Mouse (Mus musculus): Measurements from ENCODE around the gene Hist1h3g.
A peak's percentile ranks its signal among the peaks of the same experiment; 100 is the strongest.
"Not testable (repeated sequence)": the region's sequence is repeated elsewhere in the genome, so short reads cannot be mapped to it uniquely, and the experiment has no call there.

Gene Hist1h3g

DNA sequence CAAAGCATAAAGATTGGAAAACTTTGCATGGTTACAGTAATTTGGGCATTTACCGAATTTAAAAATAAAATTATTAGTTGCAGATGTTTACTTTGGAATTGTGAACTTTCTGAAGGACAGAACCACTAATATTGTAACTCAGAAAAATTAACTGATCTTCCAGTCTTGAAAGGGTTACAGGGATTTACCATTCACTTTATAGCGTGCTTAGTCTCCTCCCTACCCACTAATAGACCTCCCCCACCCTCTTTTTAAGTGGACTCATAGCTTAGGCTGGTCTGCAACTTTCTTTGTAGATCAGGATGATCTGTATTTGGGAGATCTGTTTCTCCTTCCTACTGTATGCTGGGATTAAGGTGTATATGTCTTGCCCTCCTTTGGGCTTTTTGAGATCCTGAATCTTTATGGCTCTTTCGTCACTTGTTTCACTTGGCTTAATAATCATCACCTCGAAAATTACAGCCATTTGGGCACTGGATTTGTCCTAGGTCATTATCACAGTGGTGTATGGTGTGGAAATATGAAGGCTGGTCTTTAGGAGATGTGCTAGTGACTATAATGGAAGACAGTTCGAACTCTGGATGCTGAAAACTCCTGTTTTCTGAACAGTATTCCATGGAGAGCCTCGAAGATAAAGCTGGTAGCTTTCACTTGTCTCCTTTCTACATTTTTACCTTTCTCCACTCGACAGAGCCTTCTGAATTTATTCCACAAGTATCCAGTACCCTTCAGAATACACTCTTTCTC lies 1.0 kb downstream of the Hist1h3g start:
- DNase-seq: no peak

DNA sequence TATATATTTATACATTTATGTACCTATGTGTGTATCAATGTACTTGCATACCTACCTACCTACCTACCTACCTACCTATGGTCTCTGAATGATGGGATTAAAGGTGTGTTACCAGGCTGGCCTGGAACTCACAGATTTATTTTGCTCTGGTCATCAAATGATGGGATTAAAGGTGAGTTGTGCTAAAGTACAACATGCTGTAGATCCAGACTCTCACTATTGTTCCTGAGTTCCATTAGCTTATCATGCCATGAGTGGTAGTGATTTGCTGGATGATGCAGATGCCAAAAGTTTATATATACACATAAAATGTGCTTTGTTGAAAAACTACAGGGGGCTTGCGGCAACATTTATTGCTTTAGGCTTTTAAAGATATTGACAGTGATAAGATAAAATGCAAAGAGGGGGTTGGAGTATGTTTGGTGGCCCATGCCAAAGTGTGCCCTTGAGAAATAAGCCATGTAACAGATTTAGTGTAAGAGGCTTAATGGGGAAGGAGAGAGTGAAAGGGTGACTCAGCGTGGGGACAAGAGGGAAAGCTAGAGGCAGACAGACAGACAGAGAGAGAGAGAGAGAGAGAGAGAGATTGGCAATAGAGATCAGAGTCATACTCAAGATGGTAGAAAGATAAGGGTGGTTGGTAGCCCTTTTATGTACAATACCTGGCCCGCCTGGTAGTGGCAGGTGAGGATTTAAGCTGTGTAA lies 1.9 kb downstream of the Hist1h3g start:
- DNase-seq: no peak

DNA sequence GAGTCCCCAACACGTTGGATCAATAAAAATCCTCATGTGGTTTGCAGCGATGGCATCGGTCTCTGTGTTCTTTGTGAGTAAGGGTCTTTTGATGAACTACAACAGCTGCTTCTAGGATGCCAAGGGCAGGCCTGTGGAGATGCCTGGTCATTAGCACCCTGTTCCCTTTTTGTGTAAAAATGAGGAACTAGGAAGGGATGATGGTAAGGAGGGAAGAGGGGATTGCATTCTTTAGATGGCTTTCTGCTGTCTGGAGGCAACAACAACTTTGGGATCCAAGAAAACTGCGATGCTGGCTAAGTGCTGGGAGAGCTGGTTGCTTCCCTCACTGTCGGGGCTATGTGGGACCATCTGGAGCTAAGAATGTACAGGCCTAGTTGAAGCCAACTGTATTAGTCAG lies 3.0 kb downstream of the Hist1h3g start:
- DNase-seq: no peak

DNA sequence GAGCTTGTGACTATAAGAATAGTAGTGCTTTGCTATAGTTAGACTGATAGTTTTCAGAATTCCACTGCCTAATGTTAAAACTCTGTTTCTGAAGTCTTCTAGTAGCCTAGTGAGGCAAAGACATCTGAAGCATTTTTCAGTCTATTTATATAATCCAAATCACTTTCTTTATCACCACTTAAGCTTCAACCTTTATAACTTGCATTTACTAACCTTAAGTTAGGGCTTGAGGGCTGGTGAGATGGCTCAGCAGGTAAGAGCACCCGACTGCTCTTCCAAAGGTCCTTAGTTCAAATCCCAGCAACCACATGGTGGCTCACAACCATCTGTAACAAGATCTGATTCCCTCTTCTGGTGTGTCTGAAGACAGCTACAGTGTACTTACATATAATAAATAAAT lies 4.6 kb downstream of the Hist1h3g start:
- not testable (repeated sequence) for DNase-seq

DNA sequence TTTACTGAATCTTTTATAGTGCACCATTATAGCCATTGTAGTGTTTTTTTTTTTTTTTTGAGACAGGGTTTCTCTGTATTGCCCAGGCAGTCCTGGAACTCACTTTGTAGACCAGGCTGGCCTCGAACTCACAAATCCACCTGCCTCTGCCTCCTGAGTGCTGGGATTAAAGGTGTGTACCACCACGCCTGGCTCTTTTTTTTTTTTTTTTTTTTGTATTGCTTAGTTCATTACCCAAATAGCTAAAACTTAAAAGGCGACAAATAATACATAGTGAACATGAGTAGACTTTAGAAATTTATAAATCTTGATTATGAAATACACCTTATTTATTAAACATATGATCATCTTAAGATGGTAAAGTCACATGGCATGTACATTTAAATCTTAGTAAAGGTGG lies 6.3 kb downstream of the Hist1h3g start:
- DNase-seq: no peak

DNA sequence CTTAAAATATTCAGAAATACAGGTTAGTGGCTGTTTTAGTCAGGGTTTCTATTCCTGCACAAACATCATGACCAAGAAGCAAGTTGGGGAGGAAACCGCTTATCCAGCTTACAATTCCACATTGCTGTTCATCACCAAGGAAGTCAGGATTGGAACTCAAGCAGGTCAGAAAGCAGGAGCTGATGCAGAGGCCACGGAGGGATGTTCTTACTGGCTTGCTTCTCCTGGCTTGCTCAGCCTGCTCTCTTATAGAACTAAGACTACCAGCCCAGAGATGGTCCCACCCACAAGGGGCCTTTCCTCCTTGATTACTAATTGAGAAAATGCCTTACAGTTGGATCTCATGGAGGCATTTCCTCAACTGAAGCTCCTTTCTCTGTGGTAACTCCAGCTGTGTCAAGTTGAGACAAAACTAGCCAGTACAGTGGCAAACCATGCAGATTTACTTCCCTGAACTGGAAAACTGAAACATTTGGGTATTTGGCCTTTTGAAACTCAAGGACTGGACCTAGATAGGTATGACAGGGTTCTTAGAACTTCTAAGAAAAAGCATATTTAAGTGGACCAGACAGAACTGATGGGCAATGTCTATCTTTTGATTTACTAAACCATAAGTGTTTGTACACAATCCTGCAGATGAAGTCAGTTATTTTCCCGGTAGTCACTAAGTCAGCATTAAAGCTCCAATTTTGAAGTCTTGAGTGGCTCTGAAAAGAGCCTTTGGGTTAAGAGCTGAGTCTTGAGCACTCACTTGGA lies 7.2 kb downstream of the Hist1h3g start:
- DNase-seq: not testable (repeated sequence)

DNA sequence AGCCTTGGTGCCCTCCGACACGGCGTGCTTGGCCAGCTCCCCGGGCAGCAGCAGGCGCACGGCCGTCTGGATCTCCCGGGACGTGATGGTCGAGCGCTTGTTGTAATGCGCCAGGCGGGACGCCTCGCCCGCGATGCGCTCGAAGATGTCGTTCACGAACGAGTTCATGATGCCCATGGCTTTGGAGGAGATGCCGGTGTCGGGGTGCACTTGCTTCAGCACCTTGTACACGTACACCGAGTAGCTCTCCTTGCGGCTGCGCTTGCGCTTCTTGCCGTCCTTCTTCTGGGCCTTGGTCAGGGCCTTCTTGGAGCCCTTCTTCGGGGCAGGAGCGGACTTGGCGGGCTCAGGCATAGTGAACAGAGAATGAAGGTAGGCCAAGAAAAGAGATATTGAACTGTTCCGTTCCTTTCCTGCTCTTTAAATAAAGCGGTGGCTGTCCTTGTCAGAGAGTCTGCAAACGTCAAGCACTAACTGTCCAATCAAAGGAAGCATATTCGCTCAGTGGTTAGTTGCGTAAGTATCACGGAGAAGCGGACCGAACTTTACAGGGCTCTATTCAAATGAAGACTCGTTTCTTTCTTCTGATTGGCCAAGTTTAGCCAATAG lies 7.9 kb downstream of the Hist1h3g start, which contains the start of gene Hist1h2bh:
Gene Hist1h2bh (minus strand): TSS at position 394 of the 609 bp plus-strand sequence.
- peak; percentile 49 to 78 for DNase-seq

DNA sequence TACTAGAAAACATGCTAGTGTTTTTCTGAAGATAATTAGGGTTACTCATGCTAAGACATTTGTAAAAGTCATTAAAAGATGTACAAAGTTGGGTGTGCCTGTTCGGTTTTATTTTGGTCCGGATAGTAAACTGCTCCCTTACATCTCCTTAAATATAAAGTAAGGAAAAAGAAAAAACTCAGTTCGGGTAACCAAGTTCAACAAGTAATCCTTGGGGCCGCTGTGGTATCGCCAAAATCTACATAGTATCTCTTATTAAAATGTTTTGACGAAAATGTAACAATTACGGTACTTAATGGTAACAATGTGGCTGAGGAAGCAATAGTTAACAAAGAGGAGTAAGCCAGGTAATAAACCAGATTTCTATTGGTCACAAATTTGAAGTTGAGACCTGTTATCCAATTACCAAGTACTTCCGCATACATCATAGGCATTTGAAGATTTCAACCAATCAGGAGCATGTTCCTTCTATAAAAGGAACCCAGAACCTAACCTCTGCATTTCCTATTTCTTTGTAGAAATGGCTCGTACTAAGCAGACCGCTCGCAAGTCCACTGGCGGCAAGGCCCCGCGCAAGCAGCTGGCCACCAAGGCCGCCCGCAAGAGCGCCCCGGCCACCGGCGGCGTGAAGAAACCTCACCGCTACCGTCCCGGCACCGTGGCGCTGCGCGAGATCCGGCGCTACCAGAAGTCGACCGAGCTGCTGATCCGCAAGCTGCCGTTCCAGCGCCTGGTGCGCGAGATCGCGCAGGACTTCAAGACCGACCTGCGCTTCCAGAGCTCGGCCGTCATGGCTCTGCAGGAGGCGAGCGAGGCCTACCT lies 9.0 kb downstream of the Hist1h3g start, which contains the start of gene Hist1h3f:
Gene Hist1h3f (plus strand): TSS at position 88 of the 822 bp plus-strand sequence.
- peak; percentile 55 to 72 for DNase-seq

DNA sequence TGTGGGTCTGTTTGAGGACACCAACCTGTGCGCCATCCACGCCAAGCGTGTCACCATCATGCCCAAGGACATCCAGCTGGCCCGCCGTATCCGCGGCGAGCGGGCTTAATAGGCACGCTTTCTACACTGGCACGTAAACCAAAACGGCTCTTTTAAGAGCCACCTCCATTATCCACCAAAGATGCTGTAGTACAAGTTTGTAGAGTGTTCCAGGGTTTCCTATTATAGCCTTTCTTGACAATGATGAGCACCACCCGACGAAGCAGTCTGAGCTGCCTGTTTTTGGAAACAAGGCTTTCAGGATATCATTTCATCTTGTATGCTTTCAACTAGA lies 9.5 kb downstream of the Hist1h3g start:
- DNase-seq: not testable (repeated sequence)

DNA sequence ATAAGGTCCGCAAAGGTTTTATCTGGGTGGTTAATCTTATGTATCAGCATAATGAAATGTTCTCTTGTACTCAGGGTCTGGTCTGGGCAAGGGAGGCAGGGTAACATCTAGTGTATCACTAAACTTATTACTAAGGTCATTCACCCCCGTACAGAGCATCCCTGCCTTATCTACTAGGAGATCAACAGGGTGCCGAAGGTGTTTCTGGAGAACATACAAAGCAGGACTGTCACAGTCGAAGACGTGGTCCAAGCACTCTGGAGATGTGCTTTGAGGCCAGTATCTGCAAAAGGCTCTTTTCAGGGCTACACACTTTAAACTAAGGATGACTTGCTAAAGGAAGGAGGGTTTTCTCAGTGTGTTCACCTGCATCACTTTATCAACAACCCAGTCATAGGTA lies 11.5 kb downstream of the Hist1h3g start:
- no peak for DNase-seq

DNA sequence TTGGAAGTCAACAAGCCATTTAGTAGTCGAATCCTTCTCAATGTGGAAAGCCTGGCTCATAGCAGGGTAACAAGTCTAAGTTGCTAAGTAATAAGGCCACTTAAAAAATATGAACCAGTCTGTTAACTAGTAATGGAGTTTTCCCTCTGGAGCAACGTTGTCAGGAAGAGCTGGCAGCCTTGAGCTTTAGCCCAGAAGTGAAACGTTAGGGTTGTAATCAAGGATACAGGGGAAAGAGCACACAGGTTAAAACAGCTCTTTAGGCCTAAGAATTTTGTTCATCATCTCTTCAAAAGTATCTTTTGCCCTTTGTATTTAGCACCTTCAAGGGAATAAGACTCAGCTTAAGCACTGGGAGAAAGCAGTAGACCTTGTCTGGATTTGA lies 15.5 kb downstream of the Hist1h3g start:
- no peak for DNase-seq

DNA sequence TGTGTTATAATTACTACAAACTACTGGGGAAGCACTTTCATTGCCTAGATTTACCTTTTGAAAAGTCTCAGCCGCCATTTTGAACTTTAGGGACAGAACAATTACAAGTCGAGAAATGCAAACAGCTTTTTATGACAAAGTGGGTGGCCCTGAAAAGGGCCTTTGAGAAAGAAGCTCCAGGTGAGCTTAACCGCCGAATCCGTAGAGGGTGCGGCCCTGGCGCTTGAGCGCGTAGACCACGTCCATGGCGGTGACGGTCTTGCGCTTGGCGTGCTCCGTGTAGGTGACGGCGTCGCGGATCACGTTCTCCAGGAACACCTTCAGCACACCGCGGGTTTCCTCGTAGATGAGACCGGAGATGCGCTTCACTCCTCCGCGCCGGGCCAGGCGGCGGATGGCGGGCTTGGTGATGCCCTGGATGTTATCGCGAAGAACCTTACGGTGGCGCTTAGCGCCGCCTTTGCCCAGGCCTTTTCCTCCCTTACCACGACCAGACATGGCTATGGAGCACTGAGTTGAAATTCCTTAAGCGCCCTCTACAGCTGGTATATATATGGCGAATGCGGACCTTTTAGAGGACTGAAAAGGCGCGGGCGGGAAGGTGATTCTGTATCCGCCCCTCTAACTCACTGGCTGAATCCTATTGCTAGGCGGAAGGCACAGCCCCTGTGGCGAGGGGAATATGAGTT lies 16.1 kb downstream of the Hist1h3g start, which contains the start of gene Hist1h4f:
Gene Hist1h4f (minus strand): TSS at position 503 of the 689 bp plus-strand sequence.
- DNase-seq: peak; percentile 77 to 88

DNA sequence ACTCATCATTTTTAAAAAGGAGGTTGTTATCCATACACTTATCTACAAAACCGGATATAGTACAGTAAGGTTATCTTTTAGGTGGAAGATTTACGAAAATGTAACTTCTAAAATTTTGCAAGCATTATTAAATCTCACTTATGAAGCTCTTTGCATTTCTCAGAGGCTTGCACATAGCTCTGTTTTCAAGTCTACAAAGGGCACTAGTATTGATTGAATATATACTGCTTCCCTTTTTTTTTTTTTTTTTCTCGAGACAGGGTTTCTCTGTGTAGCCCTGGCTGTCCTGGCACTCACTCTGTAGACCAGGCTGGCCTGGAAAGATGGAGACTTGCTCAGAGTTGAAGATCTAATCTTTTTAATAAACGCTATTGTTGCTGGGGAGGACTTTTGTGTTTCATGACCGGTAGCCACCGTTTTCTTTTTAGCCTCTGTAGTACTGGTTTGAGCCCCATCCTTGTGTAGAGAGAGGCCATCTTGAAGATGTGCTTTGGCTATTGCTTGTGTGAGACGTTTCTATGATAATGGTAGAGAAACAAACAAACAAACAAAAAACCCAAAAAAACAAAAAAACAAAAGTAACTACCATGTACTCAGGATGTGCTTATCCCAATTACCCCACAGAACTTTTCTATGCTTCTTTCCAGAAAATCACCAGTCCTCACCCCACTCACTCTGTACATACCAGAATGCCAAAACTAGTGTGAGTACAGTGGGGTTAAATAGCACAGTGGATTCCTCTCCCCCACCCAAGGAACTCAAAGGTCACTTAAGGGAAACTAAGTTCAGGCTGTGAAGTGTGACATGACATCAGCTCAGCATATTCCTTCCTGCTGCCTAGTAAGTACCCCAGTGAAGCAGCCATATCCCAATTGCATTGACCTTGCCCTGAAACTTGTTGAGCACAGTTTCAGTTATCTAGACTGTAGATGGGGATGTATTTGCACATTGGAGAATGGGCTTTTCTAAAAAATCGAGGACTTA lies 17.0 kb downstream of the Hist1h3g start:
- DNase-seq: no peak

DNA sequence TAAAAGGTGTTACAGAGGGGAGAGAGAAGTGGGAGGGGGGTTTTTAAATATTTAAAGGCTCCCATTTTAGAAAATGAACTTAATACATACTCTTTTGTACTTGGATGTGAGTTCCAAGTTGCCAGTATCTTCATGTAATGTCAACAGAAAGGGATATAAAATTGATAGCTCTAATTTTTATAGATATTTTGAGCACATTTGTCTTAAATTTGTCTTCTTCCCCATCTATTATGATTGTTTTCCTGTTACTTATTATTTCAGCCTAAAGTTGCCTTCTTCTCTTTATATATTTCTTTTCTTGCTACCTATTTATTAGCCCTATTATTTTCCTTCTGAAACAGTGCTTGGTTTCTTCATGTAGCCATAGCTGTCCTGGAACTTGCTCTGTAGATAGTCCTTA lies 17.7 kb downstream of the Hist1h3g start, which contains the start of gene Hist1h1d:
Gene Hist1h1d (plus strand): TSS at position 301 of the 400 bp plus-strand sequence.
- no peak for DNase-seq

DNA sequence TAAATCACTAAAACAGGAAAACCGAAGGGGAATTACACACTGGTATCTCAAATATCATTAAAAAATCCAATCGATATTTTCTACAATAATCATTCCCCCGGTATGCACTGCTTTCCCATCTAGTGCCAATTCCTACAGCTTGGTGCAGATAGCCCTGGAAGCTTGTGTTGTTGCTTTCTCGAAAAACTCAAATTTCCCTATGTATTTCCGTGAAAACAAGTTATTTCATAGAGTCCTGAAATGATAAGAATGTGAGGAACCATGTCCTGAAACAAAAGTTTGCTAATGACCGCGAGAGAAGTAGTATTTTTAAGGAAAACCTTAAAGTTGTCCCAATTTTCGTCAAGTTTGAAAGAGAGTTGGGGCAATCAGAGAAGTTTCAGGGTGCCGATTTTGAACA lies 19.2 kb downstream of the Hist1h3g start:
- DNase-seq: no peak

DNA sequence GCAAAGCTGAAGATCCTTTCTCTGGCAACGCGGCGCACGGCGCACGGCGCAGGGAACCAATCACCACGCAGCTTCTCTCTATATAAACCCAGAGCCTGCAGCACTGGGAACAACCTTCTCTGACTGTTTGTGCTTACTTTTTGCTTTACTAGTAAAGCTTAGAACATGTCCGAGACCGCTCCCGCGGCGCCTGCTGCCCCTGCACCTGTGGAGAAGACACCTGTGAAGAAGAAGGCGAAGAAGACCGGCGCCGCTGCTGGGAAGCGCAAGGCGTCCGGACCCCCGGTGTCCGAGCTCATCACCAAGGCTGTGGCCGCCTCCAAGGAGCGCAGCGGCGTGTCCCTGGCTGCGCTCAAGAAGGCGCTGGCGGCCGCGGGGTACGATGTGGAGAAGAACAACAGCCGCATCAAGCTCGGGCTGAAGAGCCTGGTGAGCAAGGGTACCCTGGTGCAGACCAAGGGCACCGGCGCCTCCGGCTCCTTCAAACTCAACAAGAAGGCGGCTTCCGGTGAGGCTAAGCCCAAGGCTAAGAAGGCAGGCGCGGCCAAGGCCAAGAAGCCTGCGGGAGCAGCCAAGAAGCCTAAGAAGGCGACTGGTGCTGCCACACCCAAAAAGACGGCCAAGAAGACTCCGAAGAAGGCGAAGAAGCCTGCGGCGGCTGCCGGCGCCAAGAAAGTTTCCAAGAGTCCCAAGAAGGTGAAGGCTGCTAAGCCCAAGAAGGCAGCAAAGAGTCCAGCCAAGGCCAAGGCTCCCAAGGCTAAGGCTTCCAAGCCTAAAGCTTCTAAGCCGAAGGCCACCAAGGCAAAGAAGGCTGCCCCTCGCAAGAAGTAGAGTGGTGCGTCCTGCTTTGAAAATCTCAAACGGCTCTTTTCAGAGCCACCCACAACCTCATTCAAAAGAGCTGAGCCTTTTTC lies 20.0 kb downstream of the Hist1h3g start:
- peak; percentile 81 to 89 for DNase-seq

DNA sequence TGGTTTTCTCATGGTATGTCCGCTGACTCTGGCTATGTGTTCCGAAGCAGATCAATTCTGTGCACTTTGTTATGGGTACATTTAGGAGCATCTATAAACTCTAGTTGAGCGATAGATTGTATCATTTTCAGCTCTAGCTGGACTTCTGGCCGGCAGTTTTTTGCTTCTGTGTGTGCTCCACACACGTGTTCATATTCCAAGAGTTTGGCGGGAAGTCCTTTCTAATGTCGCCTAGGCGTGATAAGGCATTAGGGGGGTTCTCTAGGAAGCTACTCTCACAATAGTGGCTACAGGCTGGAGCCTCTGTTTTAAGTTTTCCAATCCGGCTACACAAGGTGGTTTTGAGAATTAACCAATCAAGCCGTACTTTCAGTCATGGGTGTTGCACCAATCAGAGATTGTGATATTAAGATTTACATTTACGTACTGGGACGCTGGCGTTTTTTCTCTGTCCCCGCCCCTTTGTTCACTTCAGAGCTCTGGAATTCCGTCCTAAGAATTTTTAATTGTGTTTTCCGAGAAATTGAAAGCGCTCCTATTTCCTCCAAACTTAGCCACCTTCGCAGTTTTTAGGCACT lies 20.7 kb downstream of the Hist1h3g start:
- DNase-seq: peak in 1 of 2 experiments; percentile 72

DNA sequence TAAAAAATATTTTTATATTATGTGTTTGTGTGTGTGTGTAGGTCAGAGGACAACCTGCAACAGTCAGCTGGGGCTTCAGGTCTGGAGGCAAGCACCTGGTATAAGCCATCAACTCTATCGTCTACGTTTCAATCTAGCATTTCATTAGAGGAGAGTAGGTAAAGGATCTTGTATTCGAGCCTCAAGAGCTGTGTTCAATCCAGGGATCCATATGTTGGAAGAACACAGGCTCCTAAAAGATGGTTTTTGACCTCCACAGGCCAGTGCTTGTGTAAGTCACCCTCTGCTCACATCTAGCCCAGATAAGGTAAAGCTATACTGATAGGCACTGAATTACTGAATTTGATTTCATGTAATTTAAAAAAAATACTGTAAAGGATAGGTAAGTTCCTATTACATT lies 21.7 kb downstream of the Hist1h3g start:
- DNase-seq: no peak

DNA sequence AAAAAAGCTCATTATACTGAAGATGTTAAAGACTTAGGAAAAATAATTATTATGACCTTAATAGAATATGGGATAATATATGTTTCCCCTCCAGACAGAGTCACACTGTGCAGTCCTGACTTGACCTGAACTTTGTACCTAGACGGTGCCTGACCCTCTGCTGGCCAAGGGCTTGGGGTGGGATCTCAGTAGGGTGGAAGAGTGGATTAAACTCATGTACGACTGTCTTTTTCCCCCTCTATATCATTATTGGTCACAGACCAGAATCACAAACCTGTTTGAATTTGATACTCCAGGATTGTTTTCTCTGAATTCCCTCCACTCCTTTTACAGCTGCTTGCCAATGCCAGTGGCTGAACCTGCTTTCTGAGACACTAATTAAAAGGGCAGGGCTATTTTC lies 25.5 kb downstream of the Hist1h3g start:
- not testable (repeated sequence) for DNase-seq
